Mouse (Mus musculus) induced T-regulatory cell, adult 2 months (primary cell): ENCODE results near the gene Wnt5a.

Source experiments
- DNase-seq: peaks from one replicate; pipeline ENCODE4 v3.0.0-alpha.2; 2012; ENCODE audit warnings: low read depth

The Wnt5a gene

DNA sequence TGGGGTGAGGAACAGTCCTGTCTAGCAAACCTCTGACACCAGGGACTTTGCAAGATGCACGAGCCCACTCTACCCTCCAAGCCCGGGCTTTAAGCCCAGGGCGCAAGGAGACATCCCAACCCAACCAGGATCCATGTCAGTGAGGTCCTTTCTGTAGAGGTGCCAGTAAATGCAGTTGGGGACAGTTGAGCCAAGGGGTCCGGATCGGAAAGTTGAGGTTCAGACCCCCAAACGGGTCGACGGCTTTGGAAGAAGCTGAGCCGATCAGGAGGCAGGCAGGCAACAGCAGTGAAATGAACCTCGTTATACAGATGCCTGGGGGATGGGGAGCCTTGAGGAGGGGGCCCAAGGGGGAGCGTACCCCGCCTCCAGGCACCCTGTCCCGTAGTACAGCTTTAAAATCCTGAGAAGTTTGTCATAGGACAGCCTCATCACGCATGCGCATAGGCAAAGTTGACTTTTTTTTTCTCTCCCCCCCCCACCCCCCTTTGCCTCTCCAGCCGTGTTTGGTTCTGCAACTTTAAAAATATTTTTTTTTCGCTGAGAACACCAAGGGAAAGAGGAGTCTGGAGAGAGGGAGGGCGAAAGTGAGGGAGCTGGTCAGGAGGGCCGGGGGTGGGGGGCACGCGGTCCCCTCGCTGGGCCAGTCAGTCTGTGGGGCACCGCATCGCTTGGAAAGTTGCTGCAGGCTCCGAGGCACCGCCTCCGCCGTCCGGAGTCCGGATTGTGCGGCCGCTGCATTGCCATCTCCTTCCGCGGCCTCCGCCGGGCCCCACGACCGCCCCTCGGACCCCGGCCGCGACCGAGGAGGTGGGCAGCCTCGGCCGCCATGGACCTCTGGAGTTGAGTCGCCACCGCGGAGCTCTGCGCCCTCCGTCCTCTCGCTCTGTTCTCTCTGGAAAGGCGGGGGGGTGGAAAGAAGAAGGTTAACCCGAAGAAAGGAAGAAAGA is at the start of gene Wnt5a:
TSS of gene Wnt5a (plus strand) at position 650 of the 950 bp plus-strand sequence.
- DNase-seq: no peak

DNA sequence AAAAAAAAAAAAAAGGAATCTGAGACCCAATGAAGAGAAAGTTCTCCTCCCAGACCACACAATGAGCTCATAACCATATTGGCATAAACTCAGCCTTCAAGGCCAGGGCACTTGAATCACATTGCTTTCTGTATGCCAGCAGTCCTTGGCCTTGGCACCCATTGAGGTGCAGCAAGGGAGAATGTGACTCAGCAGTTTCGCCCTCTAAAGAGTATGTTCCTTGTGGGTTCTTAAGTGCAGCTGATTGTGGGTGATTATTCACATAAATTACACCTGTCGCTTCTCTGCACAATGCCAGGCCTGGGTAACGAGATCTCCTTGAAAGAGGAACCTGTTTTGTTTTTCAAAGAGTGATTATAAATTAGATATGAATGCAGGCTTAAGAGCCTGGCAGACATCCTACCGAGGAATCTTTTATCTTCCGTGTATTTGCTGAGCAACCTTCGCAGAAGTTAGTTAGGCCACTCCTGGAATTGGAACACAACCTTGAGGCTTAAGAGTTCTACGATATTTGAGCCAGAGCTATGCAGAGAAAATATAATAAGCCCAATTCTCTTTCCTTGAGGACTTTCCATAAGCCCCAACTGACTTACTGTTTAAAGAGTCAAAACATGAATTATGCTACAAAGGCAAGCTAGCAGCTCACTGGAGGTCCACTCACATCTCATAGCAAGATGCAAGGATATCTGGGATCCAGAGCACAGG is 48.0 kb upstream of the Wnt5a start:
- DNase-seq: no peak

DNA sequence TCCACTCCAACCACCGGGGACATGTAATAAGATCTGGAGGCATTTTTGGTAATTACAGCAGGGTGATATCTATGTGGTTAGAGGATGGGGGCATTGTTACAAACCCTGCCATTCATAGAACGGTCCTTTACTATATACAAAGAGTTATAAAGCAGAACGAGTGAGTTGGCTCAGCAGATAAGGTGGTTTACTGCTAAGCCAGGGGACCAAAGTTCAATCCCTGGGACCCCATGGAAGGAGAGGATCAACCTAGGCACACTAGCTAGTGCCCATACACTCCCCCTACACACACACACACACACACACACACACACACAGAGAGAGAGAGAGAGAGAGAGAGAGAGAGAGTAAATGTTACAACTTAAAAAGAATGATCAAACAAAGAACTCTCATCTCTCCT is 47.1 kb upstream of the Wnt5a start:
- DNase-seq: no peak

DNA sequence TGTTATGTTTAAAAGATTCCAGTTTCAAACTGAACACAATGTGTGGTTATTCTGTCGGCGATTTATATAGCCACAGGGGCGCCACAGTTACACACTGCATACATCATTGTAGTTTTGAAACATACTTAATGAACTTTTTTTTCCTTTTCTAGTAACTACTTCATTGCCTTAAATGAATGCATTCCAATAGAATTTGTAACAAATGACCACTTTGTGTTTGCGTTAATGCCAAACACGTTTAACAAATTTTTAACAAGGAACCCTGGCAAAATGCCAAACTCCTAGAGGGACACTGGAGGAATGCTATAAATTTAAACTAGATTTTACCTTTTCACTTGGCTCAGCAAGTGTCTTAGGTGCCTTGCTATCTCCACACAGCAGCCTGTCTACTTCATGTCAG is 36.6 kb upstream of the Wnt5a start:
- DNase-seq: no peak

DNA sequence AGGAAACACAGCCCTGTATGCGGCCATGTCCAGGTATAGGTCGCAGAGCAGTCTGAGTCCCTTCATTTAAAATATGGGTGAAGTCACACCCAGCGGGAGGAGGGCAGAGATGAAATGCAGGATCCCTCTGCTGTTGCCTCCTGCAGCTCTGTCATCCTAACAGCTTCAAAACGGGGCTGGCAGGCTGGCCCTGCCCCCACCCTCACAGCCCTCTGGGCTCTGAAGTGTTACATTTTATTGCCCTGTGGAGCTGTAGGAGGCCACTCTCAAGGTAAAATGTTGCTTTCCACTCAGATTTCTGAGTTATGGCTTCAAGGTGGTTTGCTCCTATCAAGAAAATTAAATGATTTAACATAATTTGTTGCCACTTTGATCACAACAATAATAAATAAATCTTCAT is 34.9 kb upstream of the Wnt5a start:
- DNase-seq: no peak

DNA sequence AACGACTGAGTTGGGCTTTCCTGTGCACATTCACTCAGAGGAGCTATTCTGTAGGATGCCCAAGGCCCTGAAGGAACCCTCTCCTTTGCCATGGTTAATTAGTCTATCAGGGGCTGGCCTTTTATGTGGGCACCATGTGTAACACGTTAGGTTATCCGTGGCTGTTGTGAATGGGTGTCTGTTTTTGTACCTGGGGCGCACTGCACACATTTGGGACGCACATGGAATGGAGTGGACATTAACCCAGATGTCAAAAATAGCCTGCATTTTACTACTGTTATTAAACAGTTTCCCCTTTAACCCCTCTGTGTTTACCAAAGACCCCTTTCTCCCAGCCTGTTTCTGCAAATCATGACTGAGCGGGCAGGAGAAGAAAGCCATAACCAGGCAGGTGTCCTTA is 34.3 kb upstream of the Wnt5a start:
- no peak for DNase-seq

DNA sequence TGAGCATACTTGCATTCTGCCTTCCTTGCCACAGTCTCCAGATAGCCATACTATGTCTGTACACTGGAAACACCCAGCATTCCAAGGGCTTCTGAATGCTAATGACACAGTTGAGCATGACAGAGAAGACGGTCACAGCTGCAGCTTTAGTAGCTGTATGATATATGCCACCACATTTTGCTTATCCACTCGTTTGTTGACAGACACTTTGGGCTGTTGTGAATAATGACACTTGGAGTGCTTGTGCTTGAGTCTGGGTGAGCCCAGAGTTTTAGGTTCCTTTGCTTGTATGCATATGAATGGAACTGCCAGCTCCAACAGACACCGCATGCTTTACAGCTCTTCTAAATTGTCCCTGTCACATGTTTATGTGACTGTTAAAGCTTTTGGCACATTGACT is 29.5 kb upstream of the Wnt5a start:
- no peak for DNase-seq

DNA sequence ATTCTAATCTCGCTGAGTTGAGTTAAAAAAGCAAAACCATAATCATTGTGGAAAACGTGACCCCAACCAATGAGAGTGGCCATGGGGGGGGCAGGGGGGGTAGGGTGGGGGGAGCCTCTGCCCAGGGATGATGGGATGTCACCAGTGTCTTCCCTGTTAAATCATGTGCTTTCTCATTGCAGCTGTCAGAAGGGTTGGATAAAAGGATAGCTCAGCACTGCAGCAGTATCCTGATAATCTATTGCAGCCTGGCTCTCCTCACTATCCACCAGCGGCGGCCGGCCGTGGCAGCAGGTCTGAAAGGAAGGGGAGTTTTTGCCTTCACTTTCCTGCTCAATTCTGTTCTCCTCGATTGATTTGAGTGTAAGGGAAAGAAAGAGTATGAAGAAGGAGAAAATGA is 29.1 kb upstream of the Wnt5a start:
- DNase-seq: no peak

DNA sequence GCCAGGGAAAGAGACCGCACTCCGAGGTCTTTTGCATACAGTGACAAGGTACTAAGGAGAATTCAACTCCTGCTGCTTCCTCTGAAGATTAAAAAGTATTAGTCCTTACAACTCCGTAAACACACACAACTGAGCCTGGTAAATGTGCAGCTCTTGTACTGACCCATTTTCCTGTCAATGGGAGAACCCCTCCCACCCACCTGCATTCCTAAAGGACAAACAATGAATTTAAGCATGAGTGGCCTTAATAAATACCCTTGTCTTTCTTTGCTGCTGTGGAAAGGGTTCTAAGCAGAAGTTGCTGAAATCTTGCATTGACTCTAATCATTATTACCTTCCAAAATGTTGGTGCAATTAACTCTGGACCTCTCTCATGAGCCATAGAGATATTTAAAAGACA is 27.8 kb upstream of the Wnt5a start:
- no peak for DNase-seq

DNA sequence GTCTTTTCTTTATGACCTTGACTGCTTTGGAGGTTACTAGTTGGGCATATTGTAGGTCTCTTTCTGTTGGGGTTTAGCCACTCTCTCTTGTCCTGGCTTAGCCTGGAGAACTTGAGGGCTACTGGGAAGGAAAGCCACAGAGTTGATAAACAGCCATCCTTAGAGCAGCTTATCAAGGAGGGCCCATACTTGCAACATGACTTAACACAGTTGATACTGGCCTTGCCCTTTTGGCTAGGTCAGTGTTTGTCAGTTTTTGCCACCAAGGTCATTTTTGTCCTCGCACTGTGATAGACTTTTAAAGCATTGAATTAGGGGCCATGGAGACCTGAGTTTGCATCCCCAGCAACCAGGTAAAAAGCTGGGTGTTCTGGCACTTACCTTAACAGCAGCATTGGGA is 23.7 kb upstream of the Wnt5a start:
- no peak for DNase-seq

DNA sequence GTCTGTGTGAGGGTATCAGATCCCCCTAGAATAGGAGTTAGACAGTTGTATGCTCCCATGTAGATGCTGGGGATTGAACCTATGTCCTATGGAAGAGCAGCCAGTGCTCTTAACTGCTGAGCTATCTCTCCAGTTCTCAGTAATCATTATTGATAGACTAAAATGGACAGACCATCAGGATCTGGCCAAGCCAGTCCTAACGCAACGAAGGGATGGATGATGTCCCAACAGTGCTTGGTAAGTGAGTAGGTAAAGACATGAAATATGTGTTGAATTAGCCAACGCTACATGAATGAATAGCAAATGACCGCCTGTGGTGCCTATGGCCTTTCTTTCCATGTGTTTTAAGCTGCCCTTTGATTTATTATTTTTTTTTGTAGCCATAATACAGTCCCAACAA is 10.7 kb upstream of the Wnt5a start:
- DNase-seq: no peak

DNA sequence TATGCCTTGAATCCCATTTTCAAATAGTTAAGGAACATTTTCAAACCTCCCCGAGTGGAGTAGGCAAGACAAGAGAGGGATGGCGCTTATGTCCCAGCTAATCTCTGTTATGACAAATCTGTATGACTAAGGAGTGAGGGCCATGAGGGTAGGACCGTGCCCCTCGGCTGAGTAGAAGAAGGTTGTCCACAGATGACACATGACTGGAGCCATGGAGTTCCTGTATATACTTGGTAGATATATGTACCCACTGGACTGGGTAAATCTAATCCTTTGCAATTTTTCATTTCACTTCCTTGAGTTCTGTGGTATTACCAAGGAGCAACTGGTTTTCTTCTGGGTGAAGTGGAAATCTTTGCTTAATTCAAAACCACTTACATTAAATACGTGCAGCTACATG is 10.3 kb upstream of the Wnt5a start:
- DNase-seq: no peak

DNA sequence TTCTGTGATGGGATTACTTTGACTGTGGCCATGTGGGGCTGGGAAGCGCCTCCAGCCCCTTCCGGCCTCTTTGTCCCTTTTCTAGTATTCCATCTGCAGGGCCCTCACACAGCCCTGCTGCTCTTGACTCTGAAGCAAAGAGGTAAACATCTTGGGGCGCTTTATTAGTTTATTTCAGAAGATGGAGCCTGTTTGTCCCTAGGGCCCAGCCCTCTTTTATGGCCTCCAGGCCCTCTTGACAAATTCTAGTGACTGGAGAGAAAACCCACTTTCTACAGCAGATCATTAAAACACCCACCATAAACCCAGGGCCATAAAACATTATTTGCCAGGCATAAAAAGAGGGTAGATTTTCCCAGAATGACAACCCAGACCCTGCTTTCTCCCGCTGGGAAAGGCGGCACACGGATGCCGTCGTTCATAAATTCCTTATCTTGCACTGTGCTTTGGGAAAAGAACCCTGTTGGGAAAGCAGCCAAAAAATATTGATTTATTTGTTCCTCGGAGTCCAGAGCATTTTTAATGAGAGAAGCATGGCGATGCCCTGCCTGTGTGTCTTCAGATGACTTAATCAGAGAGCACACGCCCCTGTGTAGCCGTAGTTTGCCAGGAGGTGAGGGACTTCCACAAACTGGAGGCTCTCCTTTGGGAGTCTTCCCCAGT is 3.2 kb upstream of the Wnt5a start:
- DNase-seq: no peak

DNA sequence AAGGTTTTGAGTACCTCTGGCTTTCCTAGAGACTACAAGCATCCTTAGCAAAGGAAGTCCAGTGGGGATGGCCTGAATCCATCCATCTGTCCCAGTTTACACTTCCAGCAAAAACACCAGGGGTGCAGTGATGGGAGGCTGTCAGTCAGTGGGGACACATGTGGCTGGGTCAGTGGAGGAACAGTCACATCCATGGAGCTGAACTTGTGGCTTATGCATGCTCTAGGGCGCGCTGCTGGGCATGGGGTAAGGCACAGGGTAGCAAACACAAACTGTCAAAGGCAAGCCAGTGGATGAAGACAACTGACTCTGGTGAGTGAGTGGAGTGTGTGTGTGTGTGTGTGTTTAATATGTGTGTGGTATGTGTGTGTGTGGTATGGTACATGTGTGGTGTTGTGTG is 1.3 kb upstream of the Wnt5a start:
- no peak for DNase-seq

DNA sequence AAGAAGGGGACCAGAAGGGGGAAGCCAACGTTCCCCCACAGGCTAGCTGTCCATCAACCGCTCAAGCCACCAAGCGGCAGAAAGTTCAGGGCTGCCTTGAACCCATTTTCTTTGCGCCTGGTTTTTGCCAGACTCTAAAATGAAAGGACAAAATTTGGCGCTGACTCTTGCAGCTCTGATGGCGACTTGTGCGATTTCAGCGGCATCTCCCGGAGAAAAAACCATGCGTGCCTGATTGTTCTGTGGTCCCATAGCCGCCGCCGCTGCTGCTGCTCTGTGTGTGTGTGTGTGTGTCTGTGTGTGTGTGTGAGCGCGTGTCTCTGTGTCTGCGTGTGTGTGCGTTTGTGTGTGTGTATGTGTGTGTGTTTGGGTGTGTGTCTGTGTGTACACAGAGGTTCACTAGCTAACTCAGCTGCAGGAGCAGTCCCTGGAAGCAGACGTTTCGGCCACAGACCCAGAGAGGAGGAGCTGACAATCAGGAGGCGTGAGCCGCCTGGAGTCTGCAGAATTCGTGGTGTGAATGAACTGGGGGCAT is 568 bp downstream of the Wnt5a start:
- DNase-seq: no peak

DNA sequence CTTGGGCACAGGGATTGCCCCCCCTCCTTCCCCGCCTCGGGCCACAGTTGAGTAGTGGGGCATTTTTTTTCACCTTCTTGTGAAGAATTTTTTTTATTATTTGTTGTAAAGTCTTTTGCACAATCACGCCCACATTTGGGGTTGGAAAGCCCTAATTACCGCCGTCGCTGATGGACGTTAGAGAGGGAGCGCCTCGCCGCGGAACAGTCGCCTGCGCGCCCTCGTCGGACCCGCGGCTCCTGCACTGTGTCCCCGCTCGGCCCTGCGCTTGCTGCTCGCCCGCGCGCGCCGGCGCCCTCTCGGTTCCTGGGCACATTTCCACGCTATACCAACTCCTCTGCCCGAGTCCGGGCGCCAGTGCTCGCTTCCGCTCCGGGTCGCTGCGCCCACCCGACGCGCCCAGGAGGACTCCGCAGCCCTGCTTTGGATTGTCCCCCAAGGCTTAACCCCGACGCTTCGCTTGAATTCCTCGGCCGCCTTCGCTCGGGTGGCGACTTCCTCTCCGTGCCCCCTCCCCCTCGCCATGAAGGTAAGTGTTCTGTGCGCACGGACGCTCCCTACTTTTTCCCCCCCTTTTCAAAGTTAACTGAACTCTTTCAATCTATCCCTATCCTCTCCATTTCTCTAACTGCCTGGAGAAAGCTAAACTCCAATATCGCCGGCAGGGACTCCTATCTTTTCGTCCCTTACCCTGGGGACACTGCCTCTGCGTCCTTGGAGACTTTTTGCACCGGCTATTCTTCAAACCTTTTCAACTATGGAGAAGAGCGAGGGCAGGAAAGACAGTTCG is 1.2 kb downstream of the Wnt5a start:
- DNase-seq: no peak

DNA sequence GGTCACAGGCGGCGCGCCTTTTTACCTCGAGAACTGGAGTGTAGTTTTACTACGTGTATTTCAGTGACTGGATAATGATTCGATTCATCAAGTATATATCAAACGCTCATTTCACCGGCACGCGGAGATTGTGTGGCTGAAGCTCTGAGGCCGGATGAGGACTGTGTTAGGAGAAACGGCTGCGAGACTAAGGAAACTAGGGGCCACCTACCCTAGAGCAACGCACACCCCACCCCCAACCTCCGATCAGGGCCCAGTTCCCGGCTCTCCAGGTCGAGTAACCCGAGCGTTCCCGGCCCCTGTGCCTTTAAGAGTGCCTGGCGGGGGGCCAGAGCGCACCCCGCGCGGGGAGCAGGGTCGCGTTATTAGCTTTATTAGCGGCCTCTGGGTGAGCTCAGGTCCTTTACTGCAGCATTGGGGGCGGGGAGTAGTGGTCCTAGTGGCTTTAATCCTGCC is 1.9 kb downstream of the Wnt5a start:
- DNase-seq: no peak

DNA sequence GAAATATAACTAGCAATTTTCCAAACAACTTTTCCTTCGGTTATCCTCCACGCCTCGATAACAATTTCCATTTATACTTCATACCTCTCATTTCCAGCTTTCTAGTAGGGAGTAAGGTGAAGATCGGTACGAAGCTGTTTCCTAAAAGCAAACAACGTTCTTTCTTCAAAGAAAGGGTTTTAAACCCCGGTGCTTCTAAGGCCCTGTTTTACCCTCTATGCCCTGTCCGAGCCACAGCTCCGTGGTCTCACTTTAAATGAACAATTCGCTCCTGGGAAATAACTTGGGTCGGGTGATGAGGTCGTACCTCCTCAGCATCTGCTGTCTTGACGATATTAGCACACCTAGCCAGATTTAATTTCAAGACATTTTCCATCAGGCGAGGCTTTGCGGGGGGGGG is 2.5 kb downstream of the Wnt5a start:
- no peak for DNase-seq

DNA sequence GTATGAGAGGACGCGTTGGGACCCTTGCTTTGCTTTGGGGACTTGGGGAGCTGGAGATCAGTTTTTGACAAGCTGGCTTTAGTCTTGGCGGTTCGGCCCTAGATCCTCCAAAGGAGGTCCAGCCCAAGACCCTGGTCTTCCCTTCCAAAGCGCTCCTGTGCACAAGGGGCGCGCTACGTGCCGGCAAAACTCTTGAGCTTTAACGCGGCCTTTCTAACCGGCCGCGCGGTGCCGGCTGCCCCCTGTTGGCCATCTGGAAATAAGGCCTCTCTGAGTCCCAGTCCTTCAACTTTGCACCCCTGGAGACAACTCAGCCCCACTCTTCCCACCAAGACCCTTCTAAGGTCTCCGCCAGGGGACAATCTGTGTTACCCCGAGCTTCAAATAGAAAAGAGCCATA is 2.9 kb downstream of the Wnt5a start:
- no peak for DNase-seq

DNA sequence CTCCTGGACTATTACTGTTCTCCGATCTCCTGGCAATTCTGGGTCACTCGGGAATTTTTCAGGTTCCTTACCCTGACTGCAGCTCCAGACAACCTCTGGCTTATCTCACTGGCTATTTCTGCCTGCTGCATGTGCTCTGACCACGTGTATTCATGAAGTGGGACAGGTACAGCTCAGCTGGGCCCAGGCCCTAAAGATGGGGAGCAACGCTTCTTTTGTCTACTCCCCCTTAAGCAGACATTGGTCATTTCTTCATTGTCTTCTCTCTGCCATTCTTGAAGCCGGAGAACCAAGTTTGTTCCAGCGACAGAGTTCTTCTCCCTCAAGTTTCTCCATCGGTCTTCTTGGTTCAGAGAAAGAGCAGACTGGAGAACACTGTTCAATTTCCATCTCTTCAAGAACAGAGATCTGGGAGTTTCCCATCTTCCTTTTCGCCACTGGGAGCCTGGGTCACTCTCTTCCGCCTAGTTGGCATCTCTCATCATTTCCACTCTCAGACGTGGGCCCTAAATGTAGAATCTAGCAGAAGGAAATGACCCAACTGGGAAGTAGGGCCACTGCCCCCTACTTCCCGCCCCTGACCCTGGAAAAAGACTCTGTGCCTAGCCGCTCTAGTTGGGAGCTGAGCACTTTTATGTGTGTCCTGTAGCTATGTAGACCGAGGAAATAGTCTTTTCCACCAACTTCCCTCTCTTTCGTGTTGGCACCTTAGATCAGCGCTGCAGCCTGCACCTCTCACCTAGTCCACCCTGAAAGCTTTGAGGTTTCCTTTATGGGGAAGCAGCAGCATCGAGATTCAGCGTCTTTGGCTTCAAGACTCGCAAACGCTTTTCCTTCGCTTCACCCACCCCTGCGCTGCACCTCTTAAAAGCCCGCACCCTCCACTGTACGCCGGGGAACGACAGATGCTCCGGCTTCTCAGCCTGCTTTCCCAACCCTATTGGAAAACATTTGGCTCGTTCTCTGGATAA is 4.0 kb downstream of the Wnt5a start:
- DNase-seq: no peak
